Mouse (Mus musculus) kidney, embryonic 15.5 days (tissue): ENCODE data around the gene Ciita. TPM values are rescaled to one million over a fixed set of nuclear protein-coding genes. Genes with fewer than 3 reads are reported as not detected.

Experiments
- ATAC-seq: fragments of 200-750 bp; cut with Nextera tagmentation; replicated peaks from 2 replicates; pipeline ENCODE4 v1.8.0; 2017; ENCODE audit warnings: moderate TSS enrichment; ENCODE audit not compliant: low FRiP score
- H3K27ac ChIP-seq: fragments of 300-500 bp; sonication (generic); 2 replicates; pipeline ENCODE4 v1.5.1; 2015; ENCODE audit warnings: mild to moderate bottlenecking, inconsistent platforms
- H3K27me3 ChIP-seq: fragments of 300-500 bp; sonication (generic); 2 replicates; pipeline ENCODE4 v1.6.1; 2015; ENCODE audit warnings: inconsistent platforms
- H3K36me3 ChIP-seq: fragments of 300-500 bp; sonication (generic); 2 replicates; pipeline ENCODE4 v1.6.1; 2015; ENCODE audit warnings: inconsistent platforms
- H3K4me1 ChIP-seq: fragments of 300-500 bp; sonication (generic); 2 replicates; pipeline ENCODE4 v1.6.1; 2015; ENCODE audit warnings: inconsistent platforms
- H3K4me2 ChIP-seq: fragments of 300-500 bp; sonication (generic); 2 replicates; pipeline ENCODE4 v1.6.1; 2015; ENCODE audit warnings: moderate library complexity, mild to moderate bottlenecking, inconsistent platforms
- H3K4me3 ChIP-seq: fragments of 300-500 bp; sonication (generic); replicated peaks from 2 replicates; pipeline ENCODE4 v1.5.1; 2015; ENCODE audit warnings: mild to moderate bottlenecking, inconsistent platforms
- H3K9ac ChIP-seq: fragments of 300-500 bp; sonication (generic); 2 replicates; pipeline ENCODE4 v1.6.1; 2015; ENCODE audit warnings: mild to moderate bottlenecking, inconsistent platforms
- H3K9me3 ChIP-seq: fragments of 300-500 bp; sonication (generic); replicated peaks from 2 replicates; pipeline ENCODE4 v1.6.1; 2016; ENCODE audit warnings: inconsistent platforms
- WGBS: fragments of 180-500 bp; shearing (Covaris S2); methylation state at CpG from one replicate; pipeline ENCODE4 v1.1.7; 2015; ENCODE audit warnings: mixed read lengths; 5-methylcytosine and 5-hydroxymethylcytosine counted together
- polyA plus RNA-seq: library from polyadenylated mRNA; unstranded; fragments of >200 nt; fragmentation: Nextera tagmentation; extraction: Ambion mirVana; gene quantifications from 2 replicates; pipeline ENCODE4 v1.2.1, GENCODE M21; 2015

Gene Ciita
- polyA plus RNA-seq, 1 experiment from 2014 or later: 1.0 TPM

DNA sequence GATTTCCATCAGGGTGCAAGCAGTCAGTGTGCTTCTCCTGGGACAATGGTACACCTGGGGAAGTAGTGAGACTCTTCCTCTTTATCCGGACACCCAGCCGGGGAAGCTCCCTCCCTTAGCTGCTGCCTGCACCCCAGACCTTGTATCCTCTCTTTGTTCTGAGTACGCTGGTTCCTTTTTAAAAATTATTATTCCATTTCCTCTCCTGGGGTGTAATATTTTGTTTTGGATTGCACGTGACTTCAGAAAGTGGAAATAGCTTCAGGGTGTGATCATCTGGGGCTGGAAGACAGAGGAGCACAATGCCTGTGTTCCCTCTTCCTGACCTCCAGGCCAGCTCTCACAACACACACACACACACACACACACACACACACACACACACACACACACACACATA is 2.5 kb downstream of the Ciita start:
- no peak for ATAC-seq
- H3K9ac ChIP-seq: no peak overlapping the region
- no peaks in the 10 kb centered on the region for H3K27me3 ChIP-seq
- no peaks in the 10 kb centered on the region for H3K9me3 ChIP-seq
- no peaks in the 10 kb centered on the region for H3K4me1 ChIP-seq
- no peak overlapping the region for H3K4me3 ChIP-seq
- H3K27ac ChIP-seq: no peak overlapping the region
- 71% methylated on average over 4 of the region's 4 CpGs for WGBS
- no peaks in the 10 kb centered on the region for H3K36me3 ChIP-seq
- H3K4me2 ChIP-seq: no peak overlapping the region

DNA sequence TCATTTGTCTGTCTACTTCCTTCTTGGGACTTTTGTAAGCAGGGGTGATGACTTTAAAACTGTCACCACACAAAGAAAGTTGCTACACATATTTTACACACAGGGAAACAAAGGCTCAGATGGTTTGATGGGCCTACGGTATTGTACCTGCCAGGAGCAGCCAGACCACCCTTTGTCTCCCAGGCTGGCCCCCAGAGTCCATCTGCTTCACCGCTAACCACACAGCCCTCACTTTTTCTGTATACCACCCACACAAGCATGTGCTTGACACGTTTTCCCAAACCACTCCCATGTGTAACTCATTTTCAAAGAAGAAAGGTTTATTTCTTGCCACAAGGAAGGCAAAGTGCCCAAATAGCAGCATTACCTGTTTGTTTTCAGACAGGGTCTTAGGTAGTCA is 7.1 kb downstream of the Ciita start:
- Histone ChIP-seq H3K27me3 (peaks cover 14% of the 10 kb centered on the region; the same call in 1 of the 2 replicates), H3K4me3 (no peak overlapping the region), H3K9ac (no peak overlapping the region), H3K4me2 (no peak overlapping the region), H3K9me3 (no peaks in the 10 kb centered on the region; the same call in 1 of the 2 replicates), H3K36me3 (no peaks in the 10 kb centered on the region), H3K4me1 (peaks cover 14% of the 10 kb centered on the region), H3K27ac (no peak overlapping the region)
- WGBS: 66% methylated on average over 3 of the region's 3 CpGs
- no peak for ATAC-seq

DNA sequence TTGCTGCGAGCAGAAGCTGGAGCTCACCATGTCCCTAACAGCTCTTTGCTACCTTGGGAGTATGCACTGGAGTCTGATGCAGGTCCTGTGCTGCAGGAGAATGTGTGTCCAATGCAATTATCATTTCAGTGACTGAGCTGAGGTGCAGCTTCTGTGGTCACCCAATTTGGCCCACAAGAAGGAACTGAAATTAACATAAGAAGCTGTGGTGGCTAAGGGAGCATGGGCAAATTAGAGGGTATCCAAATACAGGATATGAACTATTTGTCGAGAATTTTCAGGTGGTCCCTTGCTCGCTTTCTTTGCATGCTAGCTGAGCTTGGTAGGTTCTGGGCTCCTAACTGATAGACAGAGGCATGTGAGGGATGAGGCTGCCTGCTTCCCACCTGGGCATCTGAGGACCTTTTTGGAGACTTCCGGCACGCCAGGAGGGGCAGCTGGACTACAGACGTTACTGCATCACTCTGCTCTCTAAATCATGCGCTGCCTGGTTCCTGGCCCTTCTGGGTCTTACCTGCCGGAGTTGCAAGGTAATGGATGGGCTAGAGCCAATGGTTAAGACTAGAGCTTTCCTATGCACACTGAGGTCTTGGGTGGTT is 8.1 kb downstream of the Ciita start:
- H3K4me2 ChIP-seq: no peak overlapping the region
- no peak for ATAC-seq
- peaks cover 14% of the 10 kb centered on the region for H3K4me1 ChIP-seq
- WGBS: 87% methylated on average over 8 of the region's 8 CpGs
- H3K36me3 ChIP-seq: no peaks in the 10 kb centered on the region
- H3K4me3 ChIP-seq: no peak overlapping the region
- H3K27me3 ChIP-seq: peaks cover 14% of the 10 kb centered on the region; the same call in 1 of the 2 replicates
- no peak overlapping the region for H3K9ac ChIP-seq
- no peaks in the 10 kb centered on the region; the same call in 1 of the 2 replicates for H3K9me3 ChIP-seq
- no peak overlapping the region for H3K27ac ChIP-seq

DNA sequence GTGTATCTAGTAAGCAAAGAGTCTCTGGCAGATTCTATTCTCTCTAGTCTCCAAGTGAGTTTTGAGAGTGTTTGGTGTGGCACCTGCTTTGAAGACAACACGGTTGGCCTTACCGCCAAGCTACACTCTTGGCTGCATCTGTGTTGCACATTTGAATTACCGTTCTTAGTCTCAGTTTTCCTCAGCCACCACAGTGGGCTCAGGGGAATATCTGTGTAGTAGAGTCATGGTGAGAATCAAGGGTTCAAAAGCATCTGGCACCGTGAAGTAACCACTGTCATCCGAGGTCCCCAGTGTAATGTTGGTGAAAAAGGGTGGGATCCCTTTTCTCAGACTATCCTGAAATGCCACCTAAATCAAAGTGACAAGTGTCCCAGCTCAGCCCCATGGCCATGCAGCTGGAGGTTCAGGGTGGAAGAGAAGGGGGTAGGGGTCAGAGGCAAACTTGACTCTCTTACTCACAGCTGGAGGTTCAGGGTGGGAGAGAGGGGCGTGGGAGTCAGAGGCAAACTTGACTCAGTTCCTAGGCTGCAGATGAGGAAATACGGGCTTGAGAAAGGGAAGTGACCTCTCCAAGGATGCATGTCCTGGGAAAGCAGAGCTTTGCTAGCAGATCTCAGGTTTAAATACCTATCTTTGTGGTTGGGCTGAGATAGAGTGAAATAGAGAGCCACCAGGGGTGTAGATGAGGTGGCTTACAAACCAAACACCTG is 9.1 kb downstream of the Ciita start:
- H3K9me3 ChIP-seq: no peaks in the 10 kb centered on the region; the same call in 1 of the 2 replicates
- H3K27ac ChIP-seq: peak overlapping the region; percentile 54
- peaks cover 14% of the 10 kb centered on the region for H3K4me1 ChIP-seq
- H3K4me3 ChIP-seq: no peak overlapping the region
- H3K9ac ChIP-seq: no peak overlapping the region
- no peaks in the 10 kb centered on the region for H3K36me3 ChIP-seq
- peak; percentile 38 for ATAC-seq
- WGBS: 61% methylated on average over 7 of the region's 7 CpGs
- H3K4me2 ChIP-seq: peak overlapping the region; percentile 56; the same call in 1 of the 2 replicates
- H3K27me3 ChIP-seq: peaks cover 14% of the 10 kb centered on the region; the same call in 1 of the 2 replicates

DNA sequence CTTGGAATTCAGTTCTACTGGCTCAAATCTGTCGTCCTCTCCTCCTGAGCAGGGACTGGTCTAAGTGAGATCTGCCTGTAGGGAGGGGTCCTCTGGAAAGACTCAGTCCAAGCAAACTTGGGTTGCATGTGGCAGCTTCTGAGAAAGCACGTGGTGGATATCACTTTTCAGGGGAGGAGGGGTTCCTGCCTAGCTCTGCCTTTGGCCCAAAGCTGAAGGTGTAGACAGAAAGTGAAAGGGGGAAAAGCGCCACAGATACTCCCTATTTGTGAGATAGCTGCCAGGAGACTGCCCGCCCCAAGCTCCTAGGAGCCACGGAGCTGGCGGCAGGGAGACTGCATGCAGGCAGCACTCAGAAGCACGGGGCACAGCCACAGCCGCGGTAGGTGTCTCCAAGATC is 9.6 kb downstream of the Ciita start:
- Histone ChIP-seq H3K27me3 (peaks cover 14% of the 10 kb centered on the region; the same call in 1 of the 2 replicates), H3K4me2 (peak overlapping the region; percentile 56), H3K4me3 (peak overlapping the region; percentile 28), H3K4me1 (peaks cover 14% of the 10 kb centered on the region), H3K27ac (peak overlapping the region; percentile 54), H3K9ac (no peak overlapping the region), H3K36me3 (no peaks in the 10 kb centered on the region), H3K9me3 (no peaks in the 10 kb centered on the region; the same call in 1 of the 2 replicates)
- ATAC-seq: peak; percentile 54; the same call in 1 of the 2 replicates
- WGBS: 6% methylated on average over 9 of the region's 9 CpGs

DNA sequence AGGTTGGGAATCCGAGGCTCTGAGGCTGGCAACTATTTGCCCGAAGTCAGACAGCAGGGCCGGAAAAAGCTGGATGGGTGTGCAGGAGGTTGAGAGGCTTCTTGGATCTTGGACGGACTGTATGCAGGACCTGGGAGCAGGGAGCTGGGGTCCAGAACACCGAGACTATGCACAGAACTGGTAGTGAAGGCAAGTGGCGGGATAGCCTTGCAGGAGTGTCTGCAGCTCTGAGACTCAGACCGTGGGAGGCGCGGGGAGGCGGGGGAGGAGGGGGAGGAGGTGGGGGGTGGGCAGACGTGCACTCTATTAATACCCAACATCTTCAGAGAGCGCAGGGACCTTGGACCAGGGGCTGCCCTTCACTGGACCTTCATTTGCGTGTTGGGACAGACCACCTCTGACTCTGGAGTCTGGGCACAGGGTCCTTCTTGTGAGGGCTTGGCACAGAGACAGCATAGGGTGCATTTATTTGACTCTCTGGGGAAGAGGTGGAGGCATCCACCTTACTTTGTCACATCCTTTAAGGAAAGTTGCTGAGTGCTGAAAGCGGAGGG is 10.1 kb downstream of the Ciita start:
- Histone ChIP-seq H3K27ac (peak overlapping the region; percentile 54), H3K9me3 (no peaks in the 10 kb centered on the region; the same call in 1 of the 2 replicates), H3K27me3 (peaks cover 14% of the 10 kb centered on the region; the same call in 1 of the 2 replicates), H3K4me3 (peak overlapping the region; percentile 28), H3K4me2 (peak overlapping the region; percentile 56), H3K36me3 (no peaks in the 10 kb centered on the region), H3K9ac (no peak overlapping the region), H3K4me1 (peaks cover 16% of the 10 kb centered on the region)
- WGBS: 15% methylated on average over 13 of the region's 14 CpGs
- ATAC-seq: peak; percentile 76

DNA sequence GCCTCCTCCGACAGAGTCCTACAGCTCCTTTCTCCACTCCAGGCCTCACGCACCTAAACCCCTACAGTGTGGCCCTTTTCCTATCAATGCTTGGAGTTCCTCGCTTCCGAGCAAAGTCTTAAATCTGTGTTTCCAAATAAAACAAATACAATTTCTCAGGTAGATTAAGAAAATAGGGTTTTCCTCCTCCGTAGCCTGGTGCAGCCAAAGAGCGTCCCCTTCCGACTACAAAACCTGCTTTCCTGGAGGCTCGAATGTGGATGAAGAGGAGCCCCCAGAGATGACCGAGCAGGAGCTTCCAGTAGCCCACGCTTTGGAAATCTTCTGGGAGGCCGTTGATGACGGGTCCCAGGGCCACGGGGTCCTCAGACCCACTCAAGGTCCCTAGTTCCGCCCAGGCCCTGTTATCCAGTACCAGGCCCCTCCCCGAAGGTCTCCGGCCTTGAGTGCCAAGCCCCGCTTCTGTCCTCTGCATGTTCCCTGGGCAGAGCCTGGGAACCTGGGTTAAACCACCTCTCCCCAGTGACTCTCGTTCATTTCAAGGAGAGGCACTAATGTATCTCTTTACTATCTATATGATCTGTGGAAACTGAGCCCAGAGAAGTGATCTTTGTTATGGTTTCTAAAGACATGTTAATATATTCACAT is 10.8 kb downstream of the Ciita start:
- Histone ChIP-seq H3K36me3 (no peaks in the 10 kb centered on the region), H3K27me3 (peaks cover 14% of the 10 kb centered on the region; the same call in 1 of the 2 replicates), H3K9me3 (no peaks in the 10 kb centered on the region; the same call in 1 of the 2 replicates), H3K4me1 (peaks cover 22% of the 10 kb centered on the region), H3K4me2 (no peak overlapping the region), H3K27ac (no peak overlapping the region; the same call in 1 of the 2 replicates), H3K4me3 (no peak overlapping the region), H3K9ac (no peak overlapping the region)
- WGBS: 82% methylated on average over 18 of the region's 18 CpGs
- ATAC-seq: no peak

DNA sequence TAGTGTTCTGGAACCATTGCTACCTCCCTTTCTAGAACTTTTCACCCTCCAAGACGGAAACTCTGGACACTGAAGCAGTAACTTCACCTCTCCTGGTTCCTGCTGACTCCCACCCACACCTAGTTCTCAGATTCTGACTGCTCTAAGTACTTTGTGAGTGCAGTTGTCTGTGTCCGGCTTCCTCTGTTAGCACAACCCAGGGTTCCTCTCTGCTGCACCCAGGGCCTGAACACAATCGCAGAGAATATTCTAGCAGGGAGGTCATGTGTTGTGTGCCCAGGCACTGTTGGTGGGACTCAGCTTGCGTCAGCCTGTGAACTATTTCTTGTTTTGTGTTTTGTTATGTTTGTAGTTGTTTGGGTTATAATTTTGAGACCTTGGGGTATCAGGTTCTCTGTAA is 11.9 kb downstream of the Ciita start:
- Histone ChIP-seq H3K9ac (no peak overlapping the region), H3K4me2 (no peak overlapping the region), H3K4me3 (no peak overlapping the region), H3K9me3 (no peaks in the 10 kb centered on the region; the same call in 1 of the 2 replicates), H3K36me3 (no peaks in the 10 kb centered on the region), H3K27ac (no peak overlapping the region), H3K27me3 (peaks cover 14% of the 10 kb centered on the region; the same call in 1 of the 2 replicates), H3K4me1 (peaks cover 29% of the 10 kb centered on the region)
- 69% methylated on average over 4 of the region's 4 CpGs for WGBS
- ATAC-seq: no peak

DNA sequence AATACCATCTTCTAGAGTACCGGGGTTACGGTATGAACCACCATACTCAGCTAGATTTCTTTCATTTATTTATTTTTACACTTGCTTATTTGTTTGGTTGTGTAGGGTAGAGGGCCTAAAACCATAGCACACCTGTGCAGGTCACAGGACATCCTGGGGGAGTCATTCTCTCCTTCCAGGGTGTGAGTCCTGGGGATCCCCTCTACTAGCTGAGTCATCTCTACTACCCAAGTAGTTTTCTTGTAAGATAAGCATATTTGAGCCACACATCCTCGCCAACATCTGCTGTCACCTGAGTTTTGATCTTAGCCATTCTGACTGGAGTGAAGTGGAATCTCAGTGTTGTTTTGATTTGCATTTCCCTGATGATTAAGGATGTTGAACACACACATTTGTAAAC is 12.7 kb downstream of the Ciita start:
- peaks cover 14% of the 10 kb centered on the region; the same call in 1 of the 2 replicates for H3K27me3 ChIP-seq
- no peak overlapping the region for H3K4me2 ChIP-seq
- H3K27ac ChIP-seq: no peak overlapping the region
- no peaks in the 10 kb centered on the region; the same call in 1 of the 2 replicates for H3K9me3 ChIP-seq
- H3K4me3 ChIP-seq: no peak overlapping the region
- H3K9ac ChIP-seq: no peak overlapping the region
- ATAC-seq: no peak
- H3K4me1 ChIP-seq: peaks cover 29% of the 10 kb centered on the region
- 84% methylated on average over 3 of the region's 3 CpGs for WGBS
- no peaks in the 10 kb centered on the region for H3K36me3 ChIP-seq

DNA sequence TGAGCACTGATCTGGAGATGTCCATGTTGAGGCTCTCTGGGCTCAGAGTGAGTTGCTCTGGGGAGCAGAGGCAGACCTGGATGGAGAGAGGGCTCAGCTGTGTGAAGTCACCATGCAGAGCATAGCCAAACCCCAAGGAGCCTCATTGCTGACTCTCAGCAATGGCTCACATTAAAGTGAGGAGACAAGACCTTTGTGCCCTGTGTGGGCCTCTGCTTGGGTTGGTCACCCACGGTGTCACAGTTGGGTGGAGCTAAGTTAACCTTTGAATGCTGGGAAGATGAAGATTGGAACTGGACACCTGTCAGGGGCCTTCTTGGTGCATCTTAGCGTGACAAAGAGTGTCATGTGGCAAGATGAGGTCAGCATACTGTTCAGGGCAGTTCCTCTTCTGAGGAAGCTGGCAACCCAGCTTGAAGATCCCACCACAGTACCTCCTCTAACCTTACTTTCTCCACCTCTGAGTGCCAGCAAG is 16.0 kb downstream of the Ciita start:
- H3K4me2 ChIP-seq: no peak overlapping the region
- peak overlapping the region; percentile 38; the same call in 1 of the 2 replicates for H3K27ac ChIP-seq
- H3K4me3 ChIP-seq: no peak overlapping the region
- ATAC-seq: peak; percentile 90
- H3K9ac ChIP-seq: no peak overlapping the region
- WGBS: 47% methylated on average over 2 of the region's 2 CpGs
- H3K27me3 ChIP-seq: no peaks in the 10 kb centered on the region
- peaks cover 15% of the 10 kb centered on the region; the same call in 1 of the 2 replicates for H3K4me1 ChIP-seq
- H3K36me3 ChIP-seq: no peaks in the 10 kb centered on the region
- no peaks in the 10 kb centered on the region for H3K9me3 ChIP-seq

DNA sequence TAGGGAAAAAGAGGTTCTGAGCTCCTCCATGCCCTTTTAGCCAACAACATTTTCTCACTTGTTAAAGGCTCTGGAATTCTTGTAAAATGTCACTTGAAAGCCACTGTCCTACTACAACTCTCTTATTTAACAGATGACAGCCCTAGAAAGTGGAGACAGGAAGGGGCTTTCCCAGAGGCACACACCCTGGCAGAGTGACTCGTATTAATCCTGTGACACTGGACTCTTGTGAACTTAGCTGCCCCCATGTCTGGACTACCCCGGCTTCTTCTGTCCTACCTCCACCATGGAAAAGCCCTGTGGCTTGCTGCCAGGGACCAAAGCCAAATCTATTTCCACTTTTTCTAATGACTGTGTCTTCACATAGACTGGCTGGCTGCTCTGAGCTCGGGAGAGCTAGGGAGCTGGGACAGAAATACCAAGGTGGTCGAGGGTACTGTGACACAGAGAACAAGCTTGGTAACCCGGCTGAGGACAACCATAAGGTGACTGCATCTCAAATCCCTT is 18.3 kb downstream of the Ciita start:
- peaks cover 2% of the 10 kb centered on the region; the same call in 1 of the 2 replicates for H3K27me3 ChIP-seq
- 62% methylated on average over 5 of the region's 5 CpGs for WGBS
- H3K27ac ChIP-seq: no peak overlapping the region
- no peak for ATAC-seq
- no peaks in the 10 kb centered on the region for H3K36me3 ChIP-seq
- H3K9ac ChIP-seq: no peak overlapping the region
- no peaks in the 10 kb centered on the region for H3K9me3 ChIP-seq
- H3K4me1 ChIP-seq: peaks cover 15% of the 10 kb centered on the region; the same call in 1 of the 2 replicates
- H3K4me3 ChIP-seq: no peak overlapping the region
- no peak overlapping the region for H3K4me2 ChIP-seq
